Mouse (Mus musculus) heart, adult 9 months (tissue): Measurements from ENCODE around the gene Abhd14b.

Experiments used
- DNase-seq, 2 experiments: peaks; one replicate each; pipeline ENCODE4 v3.0.0; 2022; ENCODE audit warnings: low spot score in 2 of 2

Abhd14b gene

GRCm38 (mm10) chr9:106447348-106447747 lies at the start of gene Abhd14b, which contains the start of gene Abhd14a:
Gene Abhd14b (plus strand): TSS chr9:106447459.
Gene Abhd14a (minus strand): TSS chr9:106447678.
- peak; percentile 95 to 96 for DNase-seq

- no peak for DNase-seq
These were observed 49.5 kb upstream of the Abhd14b start for GRCm38 (mm10) chr9:106397733-106398132.

GRCm38 (mm10) chr9:106398667-106399311 lies 48.5 kb upstream of the Abhd14b start:
- DNase-seq, result no peak

- DNase-seq, result no peak
These were observed 47.5 kb upstream of the Abhd14b start for GRCm38 (mm10) chr9:106399808-106400207.

GRCm38 (mm10) chr9:106402149-106402548 lies 45.1 kb upstream of the Abhd14b start:
- no peak for DNase-seq

GRCm38 (mm10) chr9:106402607-106403375 lies 44.5 kb upstream of the Abhd14b start:
- no peak for DNase-seq

GRCm38 (mm10) chr9:106405275-106405674 lies 42.0 kb upstream of the Abhd14b start:
- peak; percentile 80 to 81 for DNase-seq

GRCm38 (mm10) chr9:106406443-106407078 lies 40.7 kb upstream of the Abhd14b start:
- peak; percentile 78 to 80 for DNase-seq

- no peak for DNase-seq
These were observed 38.2 kb upstream of the Abhd14b start for GRCm38 (mm10) chr9:106409096-106409495.

GRCm38 (mm10) chr9:106410086-106410650 lies 37.1 kb upstream of the Abhd14b start:
- DNase-seq, result no peak

- no peak for DNase-seq
These were observed 36.1 kb upstream of the Abhd14b start for GRCm38 (mm10) chr9:106411091-106411594.

GRCm38 (mm10) chr9:106411729-106412128 lies 35.5 kb upstream of the Abhd14b start:
- DNase-seq, result no peak

- DNase-seq, result no peak
These were observed 35.0 kb upstream of the Abhd14b start for GRCm38 (mm10) chr9:106412210-106412609.

GRCm38 (mm10) chr9:106413606-106414005 lies 33.7 kb upstream of the Abhd14b start:
- no peak for DNase-seq

GRCm38 (mm10) chr9:106416826-106417225 lies 30.4 kb upstream of the Abhd14b start:
- DNase-seq, result no peak

GRCm38 (mm10) chr9:106417841-106418625 lies 29.2 kb upstream of the Abhd14b start:
- peak; percentile 80 to 81 for DNase-seq

- no peak for DNase-seq
These were observed 26.7 kb upstream of the Abhd14b start for GRCm38 (mm10) chr9:106420608-106421007.

GRCm38 (mm10) chr9:106421033-106421864 lies 26.0 kb upstream of the Abhd14b start:
- DNase-seq, result no peak

- peak; percentile 77 to 88 for DNase-seq
These were observed 25.4 kb upstream of the Abhd14b start for GRCm38 (mm10) chr9:106421865-106422160.

GRCm38 (mm10) chr9:106428719-106429220 lies 18.5 kb upstream of the Abhd14b start:
- DNase-seq, result peak in 1 of 2 experiments; percentile 47
